Mouse (Mus musculus): Measurements from ENCODE around the gene Zfp217.

DNA sequence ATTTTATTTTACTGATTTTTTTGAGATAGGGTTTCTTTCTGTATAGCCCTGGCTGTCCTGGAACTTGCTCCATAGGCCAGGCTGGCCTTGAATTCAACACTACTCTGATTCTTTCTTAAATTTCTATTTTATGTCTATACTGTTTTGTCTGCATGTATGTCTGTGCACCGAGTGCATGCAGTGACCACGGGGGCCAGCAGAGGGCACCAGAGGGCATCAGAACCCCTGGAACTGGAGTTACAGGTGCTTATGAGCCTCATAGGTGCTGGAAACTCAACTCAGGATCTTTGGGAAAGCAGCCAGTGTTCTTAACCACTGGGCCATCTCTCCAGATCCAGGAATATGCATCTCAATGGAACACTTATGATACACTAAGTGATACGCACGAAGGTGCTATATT, 87.8 kb downstream of the Zfp217 start:
- TF ChIP-seq CTCF (IDR thresholded peaks at IDR 0.05; ENCODE audit: control insufficient read depth, insufficient read depth, insufficient replicate concordance, low read depth, low read length) (peak; percentile 84), POLR2A (IDR thresholded peaks at IDR 0.05; ENCODE audit: control insufficient read depth, low read depth, low read length) (no peak)

All from testis, adult 2 months (tissue).